Mouse (Mus musculus): ENCODE data around the gene Sort1.

DNA sequence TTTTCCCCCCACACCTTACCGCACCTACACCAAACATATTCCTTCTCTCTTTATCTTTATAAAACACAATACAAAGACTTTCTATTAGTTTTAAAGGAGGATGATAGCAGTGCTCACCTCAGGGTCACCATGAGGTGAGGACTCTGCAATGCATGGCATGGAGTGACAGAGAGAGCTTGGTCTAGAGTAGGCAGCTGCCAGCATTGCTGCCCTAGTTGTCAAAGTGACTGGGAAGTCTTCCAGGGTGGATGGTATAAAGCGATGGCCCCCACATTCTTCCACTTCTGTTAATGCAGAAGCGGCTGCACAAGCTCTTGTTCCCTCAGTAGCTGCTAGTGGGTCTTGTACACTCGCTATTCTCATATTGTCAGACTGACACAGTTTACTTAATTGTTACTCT lies 29.3 kb downstream of the Sort1 start:
- TF ChIP-seq CTCF (conservative IDR thresholded peaks at IDR 0.05; ENCODE audit: low read length) (no peak), NANOG (IDR thresholded peaks at IDR 0.05; ENCODE audit: borderline replicate concordance, low read length) (no peak)
